Mouse (Mus musculus): Measurements from ENCODE around the gene Tatdn3.

Gene Tatdn3

DNA sequence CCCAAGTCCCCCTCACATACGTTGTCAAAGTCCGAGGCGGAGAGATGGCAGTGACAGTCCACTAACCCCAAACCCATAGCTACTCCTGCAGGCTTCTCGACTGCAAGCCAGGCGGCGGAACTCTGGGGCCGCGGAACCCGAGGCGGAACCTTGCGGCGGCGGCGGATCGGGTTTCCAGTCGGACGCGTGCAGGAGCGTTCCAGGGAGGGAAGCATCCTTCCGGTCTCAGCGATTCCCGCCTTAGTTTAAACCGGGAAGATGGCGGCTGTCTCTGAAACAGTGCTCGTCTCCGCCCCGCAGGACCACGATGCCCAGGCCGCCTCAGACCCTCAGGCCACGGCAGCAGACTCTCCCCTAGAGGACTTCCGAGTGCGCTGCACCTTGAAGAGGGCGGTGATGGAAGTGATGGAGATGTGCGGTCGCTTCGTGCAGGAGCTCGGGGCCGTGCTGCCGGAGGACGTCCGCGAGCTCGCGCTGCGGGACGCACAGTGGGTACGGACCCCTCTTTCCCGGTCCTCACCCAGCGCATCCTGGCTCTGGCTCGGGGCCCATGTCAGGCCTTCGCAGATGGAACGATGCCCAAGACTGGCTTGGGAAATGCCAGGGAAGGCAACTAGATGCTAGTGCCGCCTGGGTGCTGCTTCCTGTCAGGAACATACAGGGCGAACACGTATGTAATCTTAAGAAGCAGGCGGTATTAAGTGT is at the start of gene Tatdn3, which contains the start of gene Nsl1:
Gene Tatdn3 (minus strand): TSS at position 152 of the 705 bp plus-strand sequence.
Gene Nsl1 (plus strand): TSS at position 232 of the 705 bp plus-strand sequence.
- peak; percentile 96 for DNase-seq (ENCODE audit: low read depth)

DNA sequence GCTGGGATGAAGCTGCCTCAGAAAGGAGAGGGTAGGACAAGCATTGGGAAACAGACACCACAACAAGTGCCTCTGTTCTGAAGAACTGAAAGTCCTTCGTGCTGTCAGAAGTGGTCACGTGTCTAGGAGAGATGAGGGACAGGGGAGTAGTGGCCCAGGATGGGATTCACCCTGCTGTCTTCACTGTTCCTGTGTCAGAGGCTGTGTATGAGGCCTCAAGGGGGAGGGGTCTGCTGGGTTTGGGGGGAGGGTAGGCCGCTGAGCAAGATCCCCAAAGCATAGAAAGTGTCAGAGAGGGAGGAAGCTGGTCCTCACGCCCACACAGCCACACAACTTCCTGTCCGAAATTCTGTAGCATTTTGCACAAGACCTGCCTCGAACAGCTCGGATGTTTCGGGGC is 48.4 kb upstream of the Tatdn3 start:
- DNase-seq (ENCODE audit: low read depth) = no peak

DNA sequence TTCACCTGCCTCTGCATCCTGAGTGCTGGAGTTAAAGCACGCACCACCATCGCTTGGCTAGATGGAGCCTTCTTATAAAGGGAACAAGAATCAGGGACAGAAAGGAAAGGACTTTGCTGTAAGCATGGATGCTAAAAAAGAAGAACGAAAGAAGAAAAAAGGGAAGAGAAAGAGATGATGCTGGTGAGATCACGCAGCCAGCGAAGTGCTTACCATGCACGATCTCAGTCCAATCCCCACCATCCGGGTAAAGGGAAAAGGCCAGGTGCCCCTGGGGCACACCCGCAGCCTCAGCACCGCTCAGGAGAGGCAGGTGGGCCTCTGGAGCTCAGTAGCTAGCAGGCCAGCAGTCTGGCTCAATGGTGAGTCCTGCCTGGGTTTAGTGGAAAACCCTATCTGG is 47.2 kb upstream of the Tatdn3 start:
- DNase-seq (ENCODE audit: low read depth) = no peak

DNA sequence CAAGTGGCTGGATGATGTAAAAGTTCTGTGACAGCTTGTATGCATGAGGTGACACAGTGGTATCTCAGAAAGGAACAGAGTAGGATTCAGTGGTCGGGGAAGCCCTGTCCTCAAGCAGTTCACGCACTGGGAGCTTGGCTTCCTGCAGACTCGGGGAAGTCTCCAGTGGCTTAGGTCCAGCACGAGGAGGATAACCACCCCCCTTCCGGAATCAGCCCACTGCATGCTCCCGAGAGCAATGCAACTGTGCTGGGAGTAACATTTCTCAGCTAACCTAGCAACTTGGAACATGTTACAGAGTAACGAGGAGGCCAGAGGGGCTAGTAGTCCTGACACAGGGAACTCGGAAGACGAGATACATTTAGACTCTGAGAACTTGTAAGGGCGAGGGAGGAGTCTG is 44.6 kb upstream of the Tatdn3 start:
- no peak for DNase-seq (ENCODE audit: low read depth)

- no peak for DNase-seq (ENCODE audit: low read depth)
Observed at GRCm38 (mm10) chr1:191105246-191105645, 42.5 kb upstream of the Tatdn3 start.

DNA sequence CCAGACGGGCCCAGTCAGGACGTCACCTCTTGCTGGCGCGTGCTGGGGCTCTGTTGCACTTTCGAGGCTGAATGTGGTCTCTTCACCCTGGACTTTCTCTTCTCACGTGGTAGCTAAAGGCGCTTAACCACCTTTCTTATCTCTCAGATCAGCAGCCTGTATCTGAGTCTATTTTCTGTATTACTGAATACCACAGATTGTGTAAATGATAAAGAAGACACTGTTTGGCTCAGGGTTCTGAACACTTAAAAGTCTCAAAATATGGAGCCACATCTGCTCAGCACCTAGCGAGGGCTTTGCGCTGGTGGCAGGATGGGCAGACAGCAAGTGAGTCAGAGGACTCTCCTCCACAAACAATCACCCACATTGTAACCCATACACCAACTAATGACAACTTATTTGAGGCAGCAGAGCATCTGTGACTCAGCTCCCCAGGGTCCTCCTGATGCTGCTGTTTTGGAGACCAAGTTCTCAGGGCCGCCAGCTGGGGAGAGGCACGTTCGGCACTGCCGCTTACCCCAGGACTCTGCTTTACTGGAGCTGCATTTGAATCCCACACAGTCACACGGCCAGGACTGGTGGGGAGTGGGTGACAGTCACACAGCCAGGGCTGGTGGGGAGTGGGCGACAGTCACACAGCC is 40.1 kb upstream of the Tatdn3 start:
- no peak for DNase-seq (ENCODE audit: low read depth)

- no peak for DNase-seq (ENCODE audit: low read depth)
Observed at GRCm38 (mm10) chr1:191099772-191100291, 37.1 kb upstream of the Tatdn3 start.

GRCm38 (mm10) chr1:191099114-191099513 is 36.4 kb upstream of the Tatdn3 start:
- DNase-seq (ENCODE audit: low read depth) = no peak

DNA sequence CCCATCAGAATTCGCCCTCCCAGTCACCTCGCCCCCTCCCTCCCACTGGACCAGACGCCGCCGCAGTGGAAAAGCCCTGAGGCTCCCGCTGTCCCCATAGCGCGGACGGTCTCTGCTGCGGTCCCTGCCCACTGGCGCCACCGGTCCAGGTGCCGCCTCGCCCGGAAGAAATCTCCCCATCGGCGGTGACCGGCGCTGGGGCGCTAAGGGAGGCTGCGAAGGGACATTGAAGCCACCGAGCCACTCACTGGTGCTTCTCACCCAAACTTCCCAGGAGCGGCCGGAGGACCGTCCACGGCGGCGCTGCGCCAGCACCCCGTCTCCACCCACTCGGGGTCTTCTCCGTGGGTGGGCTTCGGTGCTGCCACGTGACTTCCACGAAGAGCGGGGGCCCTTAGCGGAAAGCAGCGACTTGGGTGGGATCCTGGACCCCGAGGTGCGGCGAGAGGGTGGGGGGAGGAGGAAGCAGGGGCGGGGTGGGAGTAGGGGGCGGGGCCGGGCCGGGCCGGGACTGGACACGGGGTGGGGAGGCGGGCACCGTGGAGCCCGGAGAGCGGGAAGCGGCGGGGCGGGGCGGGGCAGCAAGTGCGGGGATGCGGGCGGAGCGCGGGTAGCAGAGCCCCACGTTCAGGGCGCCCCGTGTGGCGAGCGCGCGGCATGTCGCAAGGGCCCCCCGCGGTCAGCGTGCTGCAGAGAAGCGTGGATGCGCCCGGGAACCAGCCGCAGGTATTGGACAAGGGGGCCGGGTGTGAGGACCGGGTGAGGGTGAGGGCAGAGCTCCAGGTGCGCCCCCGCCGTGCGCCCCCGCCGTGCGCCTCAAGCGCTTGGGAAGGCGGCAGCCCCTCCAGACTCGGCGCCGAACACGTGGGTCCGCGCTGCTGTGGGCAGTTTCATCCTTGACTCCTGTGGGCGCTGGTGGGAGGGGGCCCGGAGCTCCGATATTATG is 35.3 kb upstream of the Tatdn3 start, which contains the start of gene Batf3:
Gene Batf3 (plus strand): TSS at position 46 of the 946 bp plus-strand sequence.
- no peak for DNase-seq (ENCODE audit: low read depth)

GRCm38 (mm10) chr1:191096871-191097681 is 34.3 kb upstream of the Tatdn3 start:
- DNase-seq (ENCODE audit: low read depth) = no peak

GRCm38 (mm10) chr1:191095019-191095418 is 32.3 kb upstream of the Tatdn3 start:
- DNase-seq (ENCODE audit: low read depth) = peak; percentile 67

GRCm38 (mm10) chr1:191093578-191093977 is 30.8 kb upstream of the Tatdn3 start:
- DNase-seq (ENCODE audit: low read depth) = no peak

GRCm38 (mm10) chr1:191092050-191092449 is 29.3 kb upstream of the Tatdn3 start:
- no peak for DNase-seq (ENCODE audit: low read depth)

- no peak for DNase-seq (ENCODE audit: low read depth)
Observed at GRCm38 (mm10) chr1:191089355-191089754, 26.6 kb upstream of the Tatdn3 start.

DNA sequence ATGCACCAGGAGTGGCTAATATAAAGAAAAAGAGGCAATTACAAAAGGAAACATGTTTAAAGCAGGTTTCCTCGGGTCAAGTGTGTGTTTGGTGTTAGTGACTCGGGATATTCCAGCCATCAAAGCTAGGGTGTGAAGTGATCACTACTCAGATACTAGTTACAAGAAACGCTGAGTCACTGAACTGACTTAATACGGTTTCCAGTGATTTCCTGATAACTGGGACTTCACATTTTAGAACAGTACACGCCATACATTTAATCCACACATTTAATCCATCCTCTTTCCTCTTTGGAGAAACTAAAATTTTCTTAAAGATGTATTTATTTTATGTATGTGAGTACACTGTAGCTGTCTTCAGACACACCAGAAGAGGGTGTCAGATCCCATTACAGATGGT is 25.2 kb upstream of the Tatdn3 start:
- no peak for DNase-seq (ENCODE audit: low read depth)

DNA sequence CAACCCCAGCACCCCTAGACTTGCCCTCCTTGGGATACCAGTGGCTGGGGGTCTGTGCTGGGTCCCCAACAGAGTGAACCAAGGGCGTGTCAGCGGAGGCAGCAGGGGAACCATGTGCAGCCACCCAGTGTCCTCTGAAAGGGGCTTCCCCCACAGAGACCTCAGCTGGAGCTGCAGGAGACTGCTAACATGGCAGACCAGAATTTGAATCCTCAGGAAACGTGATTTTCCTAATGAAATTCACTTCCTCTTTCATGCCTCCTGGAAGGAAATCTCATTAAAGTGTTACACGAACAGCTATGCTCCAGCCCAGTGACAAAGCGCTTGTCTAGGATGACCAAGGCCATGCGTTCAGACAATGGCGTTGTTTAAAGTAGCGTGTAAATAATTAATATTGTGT is 24.2 kb upstream of the Tatdn3 start:
- DNase-seq (ENCODE audit: low read depth) = no peak

GRCm38 (mm10) chr1:191086304-191086878 is 23.7 kb upstream of the Tatdn3 start:
- no peak for DNase-seq (ENCODE audit: low read depth)

GRCm38 (mm10) chr1:191085597-191085996 is 22.9 kb upstream of the Tatdn3 start:
- peak; percentile 42 for DNase-seq (ENCODE audit: low read depth)

DNA sequence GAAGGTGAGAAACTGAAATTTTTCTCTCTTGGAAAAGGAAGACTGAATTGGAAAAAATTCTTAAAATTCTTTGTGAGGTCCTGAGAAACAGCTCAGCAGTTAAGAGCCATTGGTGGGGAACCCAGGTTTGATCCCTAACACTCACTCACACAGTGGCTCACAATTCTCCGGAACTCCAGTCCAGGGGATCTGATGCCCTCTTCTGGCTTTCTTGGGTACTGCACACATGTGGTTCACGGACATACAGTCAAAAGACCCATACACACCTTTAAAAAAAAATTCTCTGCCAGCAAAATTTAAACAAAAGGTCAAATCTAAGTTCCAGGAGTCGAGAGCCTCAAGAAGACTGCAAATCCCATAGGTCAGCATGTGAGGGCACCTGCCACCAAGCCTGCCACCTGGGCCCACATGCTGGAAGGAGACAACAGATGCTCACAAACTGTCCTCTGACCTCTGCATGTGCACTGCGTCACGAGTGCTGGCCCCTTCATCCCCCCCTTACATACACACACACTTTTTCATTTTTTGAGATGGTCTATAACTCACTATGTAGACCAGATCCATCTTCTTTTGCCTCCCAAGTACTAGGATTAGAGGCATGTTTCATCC is 22.3 kb upstream of the Tatdn3 start:
- DNase-seq (ENCODE audit: low read depth) = peak; percentile 71

DNA sequence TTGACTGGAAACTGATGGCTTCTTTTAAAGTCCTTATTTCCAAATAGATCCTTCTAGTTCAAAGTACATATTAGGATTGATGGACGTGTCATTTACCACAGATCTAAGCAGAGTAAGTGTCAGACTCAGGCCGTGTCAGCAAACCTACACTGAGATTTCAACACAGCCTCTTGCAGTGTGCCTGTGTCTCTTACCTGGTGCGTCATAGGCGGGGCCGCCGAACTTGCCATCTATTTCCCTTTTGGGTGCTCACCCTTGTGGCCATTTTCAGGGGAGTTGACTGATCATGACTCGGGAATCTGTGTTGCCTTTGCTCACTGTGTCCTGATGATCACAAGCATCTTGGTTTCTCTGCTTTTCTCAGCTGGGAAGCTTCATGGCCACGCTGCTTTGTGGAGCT is 20.5 kb upstream of the Tatdn3 start:
- no peak for DNase-seq (ENCODE audit: low read depth)

All from NIH3T3 (cell line).